Mouse (Mus musculus) stomach, postnatal 0 days (tissue): Measurements from ENCODE around the gene Sult6b1. TPM values are rescaled to one million over a fixed set of nuclear protein-coding genes. Genes with fewer than 3 reads are reported as not detected.

Source experiments
- ATAC-seq: fragments of 200-750 bp; cut with Nextera tagmentation; 2 replicates; pipeline ENCODE4 v1.8.0; 2017; ENCODE audit not compliant: low FRiP score, low TSS enrichment
- DNase-seq: peaks from one replicate; pipeline ENCODE4 v3.0.0-alpha.2; 2016; ENCODE audit warnings: low spot score
- H3K27ac ChIP-seq: fragments of 300-500 bp; sonication (generic); replicated peaks from 2 replicates; pipeline ENCODE4 v1.5.1; 2014; ENCODE audit warnings: mild to moderate bottlenecking, control low read depth
- H3K27me3 ChIP-seq: fragments of 300-500 bp; sonication (generic); 2 replicates; pipeline ENCODE4 v1.6.1; 2014; ENCODE audit warnings: low read length; ENCODE audit not compliant: control insufficient read depth, insufficient read depth
- H3K36me3 ChIP-seq: fragments of 300-500 bp; sonication (generic); 2 replicates; pipeline ENCODE4 v1.6.1; 2014; ENCODE audit warnings: low read length, mixed read lengths; ENCODE audit not compliant: control insufficient read depth, insufficient read depth
- H3K4me1 ChIP-seq: fragments of 300-500 bp; sonication (generic); replicated peaks from 2 replicates; pipeline ENCODE4 v1.6.1; 2014; ENCODE audit warnings: antibody characterized with exemption; ENCODE audit not compliant: control insufficient read depth, insufficient read depth
- H3K4me2 ChIP-seq: fragments of 300-500 bp; sonication (generic); replicated peaks from 2 replicates; pipeline ENCODE4 v1.6.1; 2014; ENCODE audit warnings: low read depth, mild to moderate bottlenecking, control low read depth, moderate library complexity
- H3K4me3 ChIP-seq: fragments of 300-500 bp; sonication (generic); 2 replicates; pipeline ENCODE4 v1.5.1; 2014; ENCODE audit warnings: low read depth, low read length, control low read depth
- H3K9ac ChIP-seq: fragments of 300-500 bp; sonication (generic); 2 replicates; pipeline ENCODE4 v1.6.1; 2014; ENCODE audit warnings: mild to moderate bottlenecking, low read length, control low read depth, mixed read lengths
- H3K9me3 ChIP-seq: fragments of 300-500 bp; sonication (generic); 2 replicates; pipeline ENCODE4 v1.6.1; 2016; ENCODE audit warnings: low read length; ENCODE audit not compliant: control insufficient read depth
- CTCF ChIP-seq: IDR thresholded peaks from 2 replicates; pipeline ENCODE4 v1.5.1; 2016; ENCODE audit warnings: antibody characterized with exemption, low read depth, mild to moderate bottlenecking, moderate library complexity
- EP300 ChIP-seq: optimal IDR thresholded peaks from 2 replicates; pipeline ENCODE3; 2016; ENCODE audit warnings: antibody characterized with exemption
- WGBS: fragments of 180-500 bp; shearing (Covaris S2); extraction: QIAGEN DNeasy Blood & Tissue Kit; methylation state at CpG from one replicate; pipeline ENCODE4 v1.1.7; 2014; 5-methylcytosine and 5-hydroxymethylcytosine counted together
- polyA plus RNA-seq: library from polyadenylated mRNA; unstranded; fragments of >200 nt; fragmentation: Nextera tagmentation; extraction: Ambion mirVana; gene quantifications from 2 replicates; pipeline ENCODE4 v1.2.1, GENCODE M21; 2015

Sult6b1 gene
- polyA plus RNA-seq, 1 experiment from 2014 or later = 0.07 TPM

DNA sequence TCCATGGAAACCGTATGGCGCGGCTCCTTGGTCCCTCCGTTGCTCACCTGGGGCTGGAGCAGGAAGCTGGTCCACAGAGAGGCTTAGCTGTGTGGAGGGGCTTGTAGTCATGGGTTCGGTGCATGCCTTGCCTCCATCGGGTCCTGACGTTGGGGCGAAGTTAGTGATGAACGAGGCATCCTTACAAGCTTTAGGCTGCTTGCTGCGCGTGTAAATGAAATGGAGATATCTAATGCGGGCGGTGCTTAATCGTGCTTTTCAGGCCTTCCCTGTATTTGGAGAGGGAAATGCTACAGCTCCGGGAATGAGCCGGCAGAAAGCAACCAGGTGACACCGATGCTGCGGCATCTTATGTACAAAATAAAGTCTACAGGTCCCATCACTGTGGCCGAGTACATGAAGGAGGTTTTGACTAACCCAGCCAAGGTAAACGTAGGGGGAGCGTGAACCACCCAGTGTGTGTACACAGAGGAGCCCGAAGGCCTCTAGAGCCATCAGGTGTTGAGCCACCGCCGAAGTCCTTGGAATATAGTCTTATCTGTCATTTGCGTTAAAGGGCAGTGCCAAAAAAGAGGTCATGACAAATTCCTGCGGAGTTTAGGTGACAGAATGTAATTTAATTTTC, 30.5 kb upstream of the Sult6b1 start:
- ATAC-seq (peak; percentile 23; the same call in 1 of the 2 replicates), DNase-seq (no peak)
- peak overlapping the region; percentile 84 for H3K4me3 ChIP-seq
- peak overlapping the region; percentile 63; the same call in 1 of the 2 replicates for H3K27ac ChIP-seq
- H3K4me2 ChIP-seq = peak overlapping the region; percentile 87
- no peaks in the 10 kb centered on the region for H3K4me1 ChIP-seq
- 5% methylated on average over 26 of the region's 26 CpGs for WGBS
- peak overlapping the region; percentile 82 for H3K9ac ChIP-seq
- H3K9me3 ChIP-seq = no peaks in the 10 kb centered on the region
- H3K36me3 ChIP-seq = 0 out of 2 replicates have a peak, but pooled peaks cover 2% of the 10 kb centered on the region
- no peaks in the 10 kb centered on the region for H3K27me3 ChIP-seq
- TF ChIP-seq CTCF (no peak), EP300 (no peak)

DNA sequence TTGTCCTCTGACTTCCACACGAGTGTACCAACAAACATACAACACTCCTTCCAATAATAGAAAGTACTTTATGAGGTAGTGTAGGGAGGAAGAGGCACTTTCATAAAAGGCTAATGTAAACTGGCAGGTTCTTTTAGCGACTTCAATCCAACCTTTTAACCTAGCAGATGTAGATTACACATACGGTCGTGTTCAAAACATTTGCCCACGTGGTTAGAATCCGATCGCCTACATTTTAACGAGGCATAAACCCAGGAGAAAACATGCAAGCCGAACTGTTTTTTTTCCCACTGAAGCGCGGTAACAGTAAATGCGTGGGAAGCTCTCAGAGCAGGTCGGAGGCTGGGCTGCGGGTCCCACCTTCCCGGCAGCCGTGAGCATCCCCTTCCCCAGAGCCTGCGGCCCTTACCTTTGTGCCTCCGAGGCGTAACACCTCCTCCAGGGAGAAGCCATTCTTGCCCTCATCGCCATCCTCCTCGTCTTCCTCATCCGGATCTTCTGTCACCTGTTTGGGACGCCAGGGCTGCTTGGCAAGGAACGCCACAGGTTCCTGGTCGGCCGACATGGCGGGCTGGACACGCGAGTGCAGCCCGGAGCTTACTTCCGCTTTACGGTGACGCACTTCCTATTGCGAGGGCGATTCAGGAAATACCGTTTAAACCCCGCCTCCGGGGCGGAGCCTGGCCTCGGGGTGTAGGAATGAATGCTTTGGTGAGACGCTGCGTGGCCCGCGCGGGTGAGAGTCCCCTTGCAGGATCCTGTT, 29.9 kb upstream of the Sult6b1 start, which contains the start of the genes Cebpz and Ndufaf7:
Gene Cebpz, minus strand, starts transcription at position 601 of the 763 bp plus-strand sequence.
Gene Ndufaf7, plus strand, starts transcription at position 671 of the 763 bp plus-strand sequence.
- TF ChIP-seq EP300 (no peak), CTCF (no peak)
- peak; percentile 100 for ATAC-seq
- peak within 1 kb of the TSS; percentile 73 for H3K27ac ChIP-seq
- H3K4me1 ChIP-seq = no peaks in the 10 kb centered on the region
- H3K9ac ChIP-seq = peak within 1 kb of the TSS; percentile 82
- under 1% methylated on average over 45 of the region's 45 CpGs for WGBS
- DNase-seq = peak; percentile 98
- H3K4me3 ChIP-seq = peak within 1 kb of the TSS; percentile 84
- no peaks in the 10 kb centered on the region for H3K27me3 ChIP-seq
- H3K9me3 ChIP-seq = no peaks in the 10 kb centered on the region
- peaks cover 5% of the 10 kb centered on the region; the same call in 1 of the 2 replicates for H3K36me3 ChIP-seq
- H3K4me2 ChIP-seq = peak within 1 kb of the TSS; percentile 87

DNA sequence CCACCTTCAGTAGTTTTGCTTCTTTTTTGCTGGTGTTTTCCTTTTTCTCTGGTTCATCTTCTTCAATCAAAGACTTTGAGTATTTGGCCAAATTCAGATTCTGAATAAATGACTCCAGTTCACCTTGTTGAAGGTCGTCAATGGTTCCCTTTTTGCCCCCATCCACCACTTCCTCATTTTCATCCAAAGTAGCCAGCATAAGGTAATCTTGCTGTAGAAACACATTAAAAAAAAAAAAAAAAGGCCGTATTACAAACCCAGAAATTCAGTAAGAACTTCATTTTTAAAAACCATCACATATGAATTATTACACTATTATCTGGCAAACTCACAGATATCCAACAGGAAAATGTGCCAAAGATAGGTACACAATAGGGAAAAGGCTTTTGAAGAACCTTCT, 29.1 kb upstream of the Sult6b1 start:
- DNase-seq (no peak), ATAC-seq (no peak)
- WGBS = 74% methylated on average over 2 of the region's 2 CpGs
- peaks cover 8% of the 10 kb centered on the region for H3K36me3 ChIP-seq
- no peaks in the 10 kb centered on the region for H3K4me1 ChIP-seq
- H3K9me3 ChIP-seq = no peaks in the 10 kb centered on the region
- no peak overlapping the region; the same call in 1 of the 2 replicates for H3K9ac ChIP-seq
- peak overlapping the region; percentile 84 for H3K4me3 ChIP-seq
- no peak overlapping the region for H3K27ac ChIP-seq
- TF ChIP-seq CTCF = no peak
- no peaks in the 10 kb centered on the region for H3K27me3 ChIP-seq
- H3K4me2 ChIP-seq = peak overlapping the region; percentile 87

DNA sequence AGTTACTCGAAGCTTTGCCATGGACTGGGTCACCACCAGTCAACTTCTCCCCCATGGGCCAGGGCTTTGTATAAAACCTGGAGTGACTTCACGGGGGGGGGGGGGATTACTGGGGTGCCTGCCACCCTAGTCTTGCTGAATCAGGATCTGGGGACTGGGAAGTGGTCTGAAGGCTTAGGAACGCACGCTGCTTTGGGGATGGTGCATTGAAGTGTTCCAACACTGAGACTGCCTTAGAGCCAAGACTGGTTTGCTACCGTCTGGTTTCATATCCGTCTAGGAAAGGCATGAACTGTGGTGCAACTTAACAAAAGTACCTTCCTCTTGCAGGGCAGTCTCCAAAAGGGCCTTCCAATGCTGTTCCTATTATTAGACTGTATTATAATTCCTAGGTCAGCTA, 10.9 kb upstream of the Sult6b1 start:
- ATAC-seq = no peak

DNA sequence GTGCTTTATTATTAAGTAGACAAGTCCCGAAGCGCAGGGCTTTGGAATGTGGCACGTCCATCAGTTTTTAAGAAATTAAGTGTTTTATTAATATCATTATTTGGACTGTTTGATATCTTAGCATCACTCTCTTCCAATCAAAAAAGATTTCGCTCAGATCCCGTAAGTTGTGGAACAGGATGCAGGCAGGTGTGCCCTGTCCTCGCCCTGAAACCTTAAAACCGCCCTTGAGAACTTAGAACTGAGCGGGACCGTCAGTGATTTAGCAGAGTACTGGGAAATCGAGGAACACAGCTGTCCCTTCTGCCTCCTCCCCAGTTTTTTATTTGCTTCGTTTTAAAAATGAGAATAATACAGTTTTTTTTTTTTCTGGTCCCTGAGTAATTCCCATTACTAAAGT, 10.1 kb upstream of the Sult6b1 start:
- DNase-seq = no peak
- peak; percentile 33; the same call in 1 of the 2 replicates for ATAC-seq
- no peaks in the 10 kb centered on the region; the same call in 1 of the 2 replicates for H3K4me1 ChIP-seq
- no peaks in the 10 kb centered on the region for H3K27me3 ChIP-seq
- H3K27ac ChIP-seq = peak overlapping the region; percentile 90
- under 1% methylated on average over 11 of the region's 11 CpGs for WGBS
- H3K9ac ChIP-seq = peak overlapping the region; percentile 80
- H3K4me3 ChIP-seq = peak overlapping the region; percentile 59
- peaks cover 12% of the 10 kb centered on the region for H3K36me3 ChIP-seq
- H3K4me2 ChIP-seq = peak overlapping the region; percentile 69
- no peak for TF ChIP-seq CTCF
- TF ChIP-seq EP300 = no peak
- H3K9me3 ChIP-seq = no peaks in the 10 kb centered on the region

More for the DNA sequence above, 10.9 kb upstream of the Sult6b1 start:
- H3K27me3 ChIP-seq = no peaks in the 10 kb centered on the region
- no peak overlapping the region for H3K27ac ChIP-seq
- H3K4me1 ChIP-seq = no peaks in the 10 kb centered on the region; the same call in 1 of the 2 replicates
- 41% methylated on average over 6 of the region's 6 CpGs for WGBS
- 0 out of 2 replicates have a peak overlapping the region, but pooled peaks have one; percentile 69 for H3K4me2 ChIP-seq
- DNase-seq = no peak
- no peaks in the 10 kb centered on the region for H3K9me3 ChIP-seq
- peaks cover 17% of the 10 kb centered on the region for H3K36me3 ChIP-seq
- H3K9ac ChIP-seq = no peak overlapping the region
- no peak overlapping the region for H3K4me3 ChIP-seq
- TF ChIP-seq EP300 (no peak), CTCF (no peak)
